Mouse (Mus musculus) CD4-positive, CD25-positive, alpha-beta regulatory T cell (primary cell): ENCODE results near the gene Pola2. TPM values are rescaled to one million over a fixed set of nuclear protein-coding genes. Genes with fewer than 3 reads are reported as not detected.

Experiments
- polyA plus RNA-seq: library from polyadenylated mRNA; unstranded; fragments of 100-300 nt; shearing (Covaris generic); gene quantifications from one replicate; pipeline ENCODE4 v1.2.1, GENCODE M21; 2017

The Pola2 gene
- polyA plus RNA-seq = 46.0 TPM

GRCm38 (mm10) chr19:5963883-5964562 lies at the start of gene Pola2:
Gene Pola2 (minus strand): TSS chr19:5964202.

GRCm38 (mm10) chr19:5986043-5986442 lies 22.0 kb upstream of the Pola2 start, which contains the start of gene Slc22a20:
Gene Slc22a20 (minus strand): TSS chr19:5986143.

GRCm38 (mm10) chr19:5924713-5925093 lies 39.3 kb downstream of the Pola2 start, which contains the start of gene Cdc42ep2:
Gene Cdc42ep2 (minus strand): TSS chr19:5924816.

GRCm38 (mm10) chr19:5913007-5913719 lies 50.8 kb downstream of the Pola2 start, which contains the start of gene Dpf2:
Gene Dpf2 (minus strand): TSS chr19:5913010.

GRCm38 (mm10) chr19:5894002-5894678 lies 69.9 kb downstream of the Pola2 start, which contains the start of gene Tigd3:
Gene Tigd3 (minus strand): TSS chr19:5894149.

Other genes starting within 250 kb of the Pola2 start
- 51.3 TPM for gene Ehbp1l1, start 237.9 kb downstream of the Pola2 start, polyA plus RNA-seq
- 107 TPM for gene Fam89b, start 234.5 kb downstream of the Pola2 start, polyA plus RNA-seq
- 0.48 TPM for gene Ltbp3, start 223.3 kb downstream of the Pola2 start, polyA plus RNA-seq
- 66.3 TPM for gene Scyl1, start 192.8 kb downstream of the Pola2 start, polyA plus RNA-seq
- gene Frmd8, start 88.9 kb downstream of the Pola2 start, polyA plus RNA-seq = 290 TPM
- 41.9 TPM for gene Slc25a45, start 86.4 kb downstream of the Pola2 start, polyA plus RNA-seq
- 0.36 TPM for gene Tigd3, start 70.1 kb downstream of the Pola2 start, polyA plus RNA-seq
- gene Dpf2, start 51.2 kb downstream of the Pola2 start, polyA plus RNA-seq = 176 TPM
- 0.16 TPM for gene Cdc42ep2, start 39.4 kb downstream of the Pola2 start, polyA plus RNA-seq
- 0.10 TPM for gene Slc22a20, start 21.9 kb upstream of the Pola2 start, polyA plus RNA-seq
- 76.6 TPM for gene Capn1, start 51.7 kb upstream of the Pola2 start, polyA plus RNA-seq
- gene Syvn1, start 82.4 kb upstream of the Pola2 start, polyA plus RNA-seq = 49.6 TPM
- gene Mrpl49, start 93.6 kb upstream of the Pola2 start, polyA plus RNA-seq = 43.3 TPM
- gene Fau, start 93.6 kb upstream of the Pola2 start, polyA plus RNA-seq = 794 TPM
- 35.9 TPM for gene Znhit2, start 97.0 kb upstream of the Pola2 start, polyA plus RNA-seq
- 15.1 TPM for gene Tm7sf2, start 104.2 kb upstream of the Pola2 start, polyA plus RNA-seq
- gene Vps51, start 113.0 kb upstream of the Pola2 start, polyA plus RNA-seq = 93.4 TPM
- not detected for gene Tmem262, start 115.8 kb upstream of the Pola2 start, polyA plus RNA-seq
- 0.61 TPM for gene Gm28374, start 118.1 kb upstream of the Pola2 start, polyA plus RNA-seq
- 52.7 TPM for gene Zfpl1, start 120.8 kb upstream of the Pola2 start, polyA plus RNA-seq
- 2.2 TPM for gene Cdca5, start 120.8 kb upstream of the Pola2 start, polyA plus RNA-seq
- not detected for gene AC131692.1, start 130.2 kb upstream of the Pola2 start, polyA plus RNA-seq
- gene Naaladl1, start 141.6 kb upstream of the Pola2 start, polyA plus RNA-seq = 0.20 TPM
- gene Sac3d1, start 154.4 kb upstream of the Pola2 start, polyA plus RNA-seq = 22.7 TPM
- gene Snx15, start 164.1 kb upstream of the Pola2 start, polyA plus RNA-seq = 36.9 TPM
- not detected for gene Batf2, start 176.8 kb upstream of the Pola2 start, polyA plus RNA-seq
- gene Arl2, start 177.3 kb upstream of the Pola2 start, polyA plus RNA-seq = 20.8 TPM
- 0.16 TPM for gene Majin, start 220.2 kb upstream of the Pola2 start, polyA plus RNA-seq